ENCODE assay signal across 9 mouse cellular contexts in the genomic region with DNA sequence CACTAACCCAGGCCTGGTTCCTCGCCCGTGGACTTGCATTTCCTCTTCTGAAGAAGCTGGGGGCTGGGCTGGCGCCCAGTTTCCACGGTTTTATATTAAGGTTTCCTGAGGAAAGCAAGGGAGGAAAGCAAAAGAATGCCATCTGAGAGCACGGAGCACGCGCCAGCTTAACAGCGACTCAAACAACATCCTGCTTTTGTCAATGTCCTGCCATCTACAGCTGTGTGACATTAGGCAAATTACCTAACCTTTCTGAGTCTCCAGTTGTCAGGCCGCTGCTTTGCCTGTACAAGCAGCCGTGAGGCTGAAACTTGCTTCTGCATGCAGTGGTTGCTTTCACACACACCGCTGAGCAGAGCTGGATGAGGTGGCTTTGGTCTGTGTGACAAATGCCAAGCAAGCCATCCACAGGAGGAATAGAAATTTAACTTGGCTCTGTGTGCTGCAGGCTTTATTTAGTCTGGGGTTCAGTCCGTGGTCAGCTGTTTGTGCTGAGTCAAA. TPM values are rescaled to one million over a fixed set of nuclear protein-coding genes. Genes with fewer than 3 reads are reported as not detected.
DNase-seq lines count a peak whose midpoint lies in the region; ATAC-seq lines count a peak whose summit lies in the region.
"Had no signal": no experiment of that assay in that cellular context is flagged by ENCODE, and none has a peak within 500 bp of the region (broad histone marks: within the 10 kb centered on the region; RNA-seq: fewer than 3 reads in every experiment).

No protein-coding gene starts in this region.

- H3K4me1 ChIP-seq in forebrain, embryonic 10.5 days: peaks cover 50% of the 10 kb centered on the region
- peaks cover 18% of the 10 kb centered on the region for H3K4me1 ChIP-seq in forebrain, embryonic 12.5 days
- peaks cover 14% of the 10 kb centered on the region for H3K4me1 ChIP-seq in embryonic facial prominence, embryonic 14.5 days (ENCODE audit: control insufficient read depth, insufficient read depth, low read length)

- no peak for ATAC-seq in forebrain, embryonic 12.5 days (ENCODE audit: low FRiP score)
- ATAC-seq in embryonic facial prominence, embryonic 14.5 days (ENCODE audit: low read depth): no peak
- no peak for ATAC-seq in erythroblast, adult 5-6 weeks (replicated peaks; ENCODE audit: low FRiP score, poor library complexity, severe bottlenecking)

- no peaks in the 10 kb centered on the region for H3K79me2 ChIP-seq in macrophage (ENCODE audit: inconsistent target)

- H3K9ac ChIP-seq in forebrain, embryonic 12.5 days: no peak overlapping the region
- no peak overlapping the region for H3K9ac ChIP-seq in embryonic facial prominence, embryonic 14.5 days (ENCODE audit: low read depth, low read length)

- peaks cover 12% of the 10 kb centered on the region; the same call in 1 of the 2 replicates for H3K9me3 ChIP-seq in forebrain, embryonic 10.5 days
- no peaks in the 10 kb centered on the region for H3K9me3 ChIP-seq in forebrain, embryonic 12.5 days
- H3K9me3 ChIP-seq in embryonic facial prominence, embryonic 14.5 days (ENCODE audit: control insufficient read depth, low read length): no peaks in the 10 kb centered on the region

- H3K27me3 ChIP-seq in forebrain, embryonic 10.5 days (ENCODE audit: poor library complexity, severe bottlenecking): peaks cover 9% of the 10 kb centered on the region; the same call in 1 of the 2 replicates
- H3K27me3 ChIP-seq in forebrain, embryonic 12.5 days: no peaks in the 10 kb centered on the region
- no peaks in the 10 kb centered on the region for H3K27me3 ChIP-seq in embryonic facial prominence, embryonic 14.5 days (replicated peaks; ENCODE audit: control insufficient read depth, insufficient read depth, low read length)

- H3K27ac ChIP-seq in forebrain, embryonic 10.5 days: peak overlapping the region; percentile 70
- H3K27ac ChIP-seq in forebrain, embryonic 12.5 days: no peak overlapping the region; the same call in 1 of the 2 replicates
- peak overlapping the region; percentile 34; the same call in 1 of the 2 replicates for H3K27ac ChIP-seq in embryonic facial prominence, embryonic 14.5 days (replicated peaks; ENCODE audit: low read depth, low read length)
- H3K27ac ChIP-seq in macrophage: peak overlapping the region; percentile 74

- no peak overlapping the region for H3K4me3 ChIP-seq in forebrain, embryonic 10.5 days
- no peak overlapping the region for H3K4me3 ChIP-seq in forebrain, embryonic 12.5 days (replicated peaks)
- no peak overlapping the region for H3K4me3 ChIP-seq in embryonic facial prominence, embryonic 14.5 days (ENCODE audit: low read depth, low read length)
- H3K4me3 ChIP-seq in macrophage (ENCODE audit: inconsistent target): peak overlapping the region; percentile 17; the same call in 1 of the 2 replicates

- 75% methylated on average over 12 of the region's 12 CpGs for WGBS in forebrain, embryonic 10.5 days
- WGBS in forebrain, embryonic 12.5 days: 66% methylated on average over 12 of the region's 12 CpGs
- 48% methylated on average over 12 of the region's 12 CpGs for WGBS in embryonic facial prominence, embryonic 14.5 days
- 8% methylated on average over 12 of the region's 12 CpGs for WGBS in macrophage (ENCODE audit: missing documents)

- DNase-seq in forebrain, embryonic 10.5 days (ENCODE audit: extremely low spot score, low spot score): no peak
- peak; percentile 26 for DNase-seq in 3134 (ENCODE audit: extremely low read depth, insufficient read length, low spot score)
- no peak for DNase-seq in embryonic facial prominence, embryonic 14.5 days (ENCODE audit: low spot score)
- peak; percentile 65 for DNase-seq in kidney, postnatal 10 days
- DNase-seq in ovary, postnatal 10 days (ENCODE audit: low spot score): no peak

- no peaks in the 10 kb centered on the region for H3K36me3 ChIP-seq in forebrain, embryonic 10.5 days (replicated peaks)
- H3K36me3 ChIP-seq in forebrain, embryonic 12.5 days (replicated peaks): no peaks in the 10 kb centered on the region
- H3K36me3 ChIP-seq in embryonic facial prominence, embryonic 14.5 days (ENCODE audit: control insufficient read depth, insufficient read depth, low read length): no peaks in the 10 kb centered on the region
- no peaks in the 10 kb centered on the region for H3K36me3 ChIP-seq in macrophage (ENCODE audit: inconsistent target)

- no peak overlapping the region for H3K4me2 ChIP-seq in forebrain, embryonic 12.5 days
- H3K4me2 ChIP-seq in embryonic facial prominence, embryonic 14.5 days (ENCODE audit: low read depth, low read length): no peak overlapping the region

RNA-seq across cellular contexts. Expression of a gene that starts 41.8 kb away (rescaled TPM):
- polyA plus RNA-seq in forebrain, embryonic 10.5 days (2016; fragmentation: Nextera tagmentation; extraction: Ambion mirVana): 44.2 and 46.7 TPM in 2 replicates
- 63.2 and 72.4 TPM in 2 replicates for polyA plus RNA-seq in forebrain, embryonic 12.5 days (2016; fragmentation: Nextera tagmentation; extraction: Ambion mirVana)
- polyA plus RNA-seq in embryonic facial prominence, embryonic 14.5 days (2014; fragmentation: Nextera tagmentation; extraction: Ambion mirVana): 33.5 and 33.9 TPM in 2 replicates
- 100 to 1,000 TPM in 18 of 26 experiments, 10 to 100 TPM in 8; 42.6 to 322 (median 177) TPM for total RNA-seq in macrophage (2018; cell fraction: chromatin; rRNA removed)
- total RNA-seq in macrophage (2018; cell fraction: cytosol; rRNA removed): 10 to 100 TPM in 25 of 26 experiments, 1 to 10 TPM in 1; 4.6 to 80.8 (median 41.8) TPM
- total RNA-seq in macrophage (2018; cell fraction: nucleus; rRNA removed): 100 to 1,000 TPM in 12 of 26 experiments, 10 to 100 TPM in 14; 27.4 to 183 (median 95.2) TPM
- 12.0 to 34.6 TPM (median 17.1 TPM) in 3 replicates for polyA plus RNA-seq in macrophage (2018)
- total RNA-seq in erythroblast, adult 5-6 weeks (2015; ENCODE audit: low replicate concordance): 153 and 185 TPM in 2 replicates
- 205 and 233 TPM in 2 replicates for total RNA-seq in erythroblast, adult 5-6 weeks (2017; ENCODE audit: low replicate concordance)

RNA-seq across cellular contexts. Expression of a gene that starts 48.8 kb away (rescaled TPM):
- polyA plus RNA-seq in forebrain, embryonic 10.5 days (2016; fragmentation: Nextera tagmentation; extraction: Ambion mirVana): not detected in 2 replicates
- not detected in 2 replicates for polyA plus RNA-seq in forebrain, embryonic 12.5 days (2016; fragmentation: Nextera tagmentation; extraction: Ambion mirVana)
- polyA plus RNA-seq in embryonic facial prominence, embryonic 14.5 days (2014; fragmentation: Nextera tagmentation; extraction: Ambion mirVana): 0.33 TPM in 1 of 2 replicates, not detected in the other
- not detected for total RNA-seq in macrophage (2018; cell fraction: chromatin; rRNA removed)
- not detected for total RNA-seq in macrophage (2018; cell fraction: cytosol; rRNA removed)
- total RNA-seq in macrophage (2018; cell fraction: nucleus; rRNA removed): not detected
- polyA plus RNA-seq in macrophage (2018): not detected in 3 replicates
- total RNA-seq in erythroblast, adult 5-6 weeks (2015; ENCODE audit: low replicate concordance): not detected in 2 replicates
- not detected in 2 replicates for total RNA-seq in erythroblast, adult 5-6 weeks (2017; ENCODE audit: low replicate concordance)
- polyA plus RNA-seq: neural tube, embryonic 11.5 days had no signal

Comparison
In these comparisons a context has a peak if more than half of its experiments do, and no peak if none do; other contexts are left out.
1. DNase-seq: peak in 3134 (single experiment) and kidney, postnatal 10 days (single experiment); none in forebrain, embryonic 10.5 days (single experiment), embryonic facial prominence, embryonic 14.5 days (single experiment) and ovary, postnatal 10 days (single experiment).